Mouse (Mus musculus): ENCODE results near the gene Mmaa.

- TF ChIP-seq CTCF (conservative IDR thresholded peaks at IDR 0.05; ENCODE audit: low read length) (no peak), POU5F1 (IDR thresholded peaks at IDR 0.05; ENCODE audit: borderline replicate concordance, low read length) (no peak), NANOG (IDR thresholded peaks at IDR 0.05; ENCODE audit: borderline replicate concordance, low read length) (no peak)
Measured at GRCm38 (mm10) chr8:79277264-79277870, 17.4 kb downstream of the Mmaa start.
